Mouse (Mus musculus) left cerebral cortex, adult 11 months (tissue): Measurements from ENCODE around the gene Cby3.
A peak's percentile ranks its signal among the peaks of the same experiment; 100 is the strongest.

ENCODE experiments used
- DNase-seq: peaks from one replicate; pipeline ENCODE4 v3.0.0; 2022; ENCODE audit warnings: low spot score

Gene Cby3

GRCm38 (mm10) chr11:50364548-50364947, 10.3 kb downstream of the Cby3 start:
- peak; percentile 74 for DNase-seq

- DNase-seq = no peak
These were observed 11.1 kb downstream of the Cby3 start for GRCm38 (mm10) chr11:50365322-50365721.

GRCm38 (mm10) chr11:50367531-50367930, 13.3 kb downstream of the Cby3 start:
- no peak for DNase-seq

DNA sequence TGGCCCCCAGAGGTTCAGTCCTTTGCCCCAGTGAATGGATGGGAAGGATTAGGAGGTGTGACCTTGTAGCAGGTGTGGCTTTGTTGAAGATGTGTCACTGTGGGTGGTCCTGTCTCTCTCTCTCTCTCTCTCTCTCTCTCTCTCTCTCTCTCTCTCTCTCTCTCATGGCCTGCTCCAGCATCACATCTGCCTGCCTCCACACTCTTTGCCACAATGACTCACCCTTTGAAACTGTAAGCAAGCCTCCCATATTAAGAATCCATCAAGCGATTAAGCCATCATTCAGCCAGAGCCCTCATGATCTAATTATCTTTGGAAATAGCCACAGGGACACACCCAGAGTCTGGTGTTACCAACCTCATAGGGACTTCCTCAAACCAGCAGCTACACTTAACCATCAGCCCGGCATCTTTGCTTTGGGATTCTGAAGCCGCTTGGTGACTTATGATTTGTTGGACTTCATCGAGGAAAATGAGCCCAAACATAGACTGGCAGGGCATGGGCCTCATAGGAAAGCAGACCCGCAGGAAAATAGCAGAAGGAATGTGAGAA, 15.2 kb downstream of the Cby3 start:
- no peak for DNase-seq

DNA sequence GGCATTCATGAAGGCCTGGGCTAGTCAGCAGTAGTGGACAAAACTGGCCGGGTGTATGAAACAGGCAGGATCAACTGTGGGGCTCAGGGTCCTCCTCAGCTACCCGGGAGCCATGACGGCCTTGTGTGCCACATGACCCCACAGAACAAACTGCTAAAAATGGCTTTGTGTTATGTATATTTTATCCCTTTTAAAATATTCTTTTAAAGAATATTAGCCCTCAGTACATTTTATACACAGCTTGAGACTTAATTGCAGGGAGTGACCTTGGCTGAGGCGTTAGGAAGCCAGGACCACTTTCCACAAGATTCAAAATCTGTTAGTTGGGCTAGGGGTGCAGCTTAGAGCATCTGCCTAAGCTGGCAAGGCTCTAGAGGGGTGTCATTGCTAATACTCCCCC, 16.7 kb downstream of the Cby3 start:
- no peak for DNase-seq

GRCm38 (mm10) chr11:50371399-50371841, 17.2 kb downstream of the Cby3 start:
- no peak for DNase-seq

- no peak for DNase-seq
These were observed 17.6 kb downstream of the Cby3 start for GRCm38 (mm10) chr11:50371911-50372310.

- no peak for DNase-seq
These were observed 18.8 kb downstream of the Cby3 start for GRCm38 (mm10) chr11:50373086-50373485.

- DNase-seq = no peak
These were observed 19.4 kb downstream of the Cby3 start for GRCm38 (mm10) chr11:50373621-50374020.

GRCm38 (mm10) chr11:50374286-50375015, 20.2 kb downstream of the Cby3 start:
- DNase-seq = no peak

- no peak for DNase-seq
These were observed 21.2 kb downstream of the Cby3 start for GRCm38 (mm10) chr11:50375421-50375820.

GRCm38 (mm10) chr11:50376156-50376790, 22.0 kb downstream of the Cby3 start:
- DNase-seq = no peak

DNA sequence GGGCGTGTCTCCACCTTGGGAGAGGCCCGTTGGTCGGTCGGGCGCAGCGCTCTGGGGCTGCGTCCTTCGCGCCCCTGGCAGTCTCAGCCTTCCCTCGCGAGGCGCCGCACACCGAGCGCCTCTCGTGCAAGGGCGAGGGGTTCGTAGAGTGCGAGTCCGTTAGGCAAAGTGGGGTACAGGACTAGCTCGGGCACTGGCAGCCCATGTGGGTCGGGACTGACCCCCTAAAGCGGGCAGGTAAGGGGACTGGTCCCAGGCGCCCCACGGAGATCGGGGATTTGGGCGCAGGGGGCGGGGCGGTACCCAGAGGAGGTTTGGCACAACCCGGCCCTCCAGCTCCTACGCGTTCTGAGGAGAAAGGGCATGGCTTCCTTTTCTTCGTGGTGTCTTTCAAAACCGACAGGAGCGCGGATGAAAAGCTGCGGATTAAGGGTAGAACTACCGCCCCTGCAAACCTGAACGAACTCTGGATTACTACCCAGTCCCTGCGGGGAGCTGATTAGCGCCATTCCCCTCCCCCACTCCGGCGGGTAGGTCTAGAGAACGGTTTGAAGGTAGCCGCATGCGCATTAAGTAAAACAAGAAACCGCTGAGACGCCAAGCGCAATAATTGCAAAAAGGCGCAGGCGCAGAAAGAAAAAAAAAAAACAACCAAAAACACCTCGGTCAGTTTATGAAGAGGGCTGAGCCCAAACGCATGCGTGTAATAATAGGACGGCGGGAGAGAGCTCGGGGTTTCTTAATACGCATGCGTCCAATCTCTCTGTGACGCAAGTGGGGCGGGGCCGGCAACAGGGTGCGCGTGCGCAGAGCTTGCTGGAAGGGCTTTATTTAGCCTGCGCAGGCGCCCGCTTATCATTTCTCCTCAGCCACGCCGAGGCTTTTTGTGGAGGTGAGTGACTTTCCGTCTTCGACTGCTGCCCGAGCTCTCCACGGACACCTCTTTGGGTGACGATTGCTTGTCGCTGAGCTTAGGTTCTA, 22.9 kb downstream of the Cby3 start, which contains the start of gene Hnrnph1:
TSS of gene Hnrnph1 (plus strand) at position 80 of the 981 bp plus-strand sequence.
- DNase-seq = peak; percentile 97

- DNase-seq = peak; percentile 67
These were observed 23.8 kb downstream of the Cby3 start for GRCm38 (mm10) chr11:50377892-50378684.

- no peak for DNase-seq
These were observed 24.9 kb downstream of the Cby3 start for GRCm38 (mm10) chr11:50379023-50379752.

DNA sequence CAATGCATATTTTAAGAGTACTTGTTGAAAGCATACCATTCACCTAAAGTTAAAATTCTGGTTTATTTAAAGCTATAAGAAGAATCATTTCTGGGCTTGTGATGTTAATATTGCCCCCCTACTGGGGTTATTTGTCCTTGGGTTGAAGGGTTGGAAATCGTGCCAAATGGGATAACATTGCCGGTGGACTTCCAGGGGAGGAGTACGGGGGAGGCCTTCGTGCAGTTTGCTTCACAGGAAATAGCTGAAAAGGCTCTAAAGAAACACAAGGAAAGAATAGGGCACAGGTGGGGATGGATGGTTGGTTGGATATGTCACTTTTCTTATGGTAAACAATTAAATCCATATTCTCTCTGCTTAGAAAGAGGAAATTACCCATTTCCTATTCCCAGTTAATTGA, 27.0 kb downstream of the Cby3 start:
- DNase-seq = no peak

- no peak for DNase-seq
These were observed 33.0 kb downstream of the Cby3 start for GRCm38 (mm10) chr11:50387167-50387679.

DNA sequence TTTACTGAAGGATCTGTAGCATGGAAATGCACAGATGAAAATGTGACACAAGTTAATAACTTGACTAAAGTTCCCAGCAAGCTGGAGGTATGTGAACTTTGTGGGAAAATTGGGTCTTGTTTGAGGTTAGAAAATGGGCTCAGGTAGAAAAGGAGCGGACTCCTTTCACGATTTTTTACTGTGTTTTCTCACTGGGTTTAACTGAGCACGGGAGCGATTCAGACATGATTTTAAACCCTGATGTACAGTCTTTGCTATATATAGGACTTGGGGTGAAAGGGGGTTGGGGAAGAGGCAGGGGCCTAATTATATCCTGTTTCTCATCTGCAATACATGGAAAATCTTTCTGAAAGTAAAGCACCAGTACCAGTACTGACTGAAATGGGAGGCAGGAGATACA, 33.4 kb downstream of the Cby3 start:
- no peak for DNase-seq

DNA sequence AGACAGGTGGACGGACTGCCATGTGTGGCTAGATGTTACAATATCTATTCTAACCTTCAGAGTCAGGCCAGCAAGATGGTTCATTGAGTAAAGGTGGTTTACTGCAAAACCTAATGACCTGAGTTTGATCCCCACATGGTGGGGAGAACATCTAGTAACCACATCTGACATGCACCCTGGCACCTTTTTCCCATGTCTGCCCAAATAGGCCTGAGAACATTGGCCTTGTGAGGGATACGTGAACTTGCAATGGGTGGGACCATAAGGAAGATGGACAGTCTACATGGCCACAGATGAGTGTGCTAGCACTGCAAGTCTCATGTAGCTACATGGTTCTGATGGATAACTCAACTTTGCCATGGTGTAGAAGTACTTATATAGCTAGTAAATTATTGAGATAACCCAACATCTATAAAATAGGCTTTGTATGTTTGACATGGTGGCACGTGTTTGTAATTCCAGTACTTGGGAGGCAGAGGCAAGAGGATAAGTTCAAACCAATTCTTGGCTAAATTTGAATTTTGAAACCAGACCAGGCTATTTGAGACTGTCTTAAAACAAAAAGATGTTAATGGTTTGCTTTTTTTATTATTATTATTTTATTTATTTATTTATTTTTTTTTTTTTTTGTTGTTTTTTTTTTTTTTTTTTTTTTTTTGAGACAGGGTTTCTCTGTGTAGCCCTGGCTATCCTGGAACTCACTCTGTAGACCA, 34.1 kb downstream of the Cby3 start:
- DNase-seq = no peak

- DNase-seq = no peak
These were observed 34.7 kb downstream of the Cby3 start for GRCm38 (mm10) chr11:50389011-50389410.
